Mouse (Mus musculus): ENCODE measurements around the gene Afap1.

DNA sequence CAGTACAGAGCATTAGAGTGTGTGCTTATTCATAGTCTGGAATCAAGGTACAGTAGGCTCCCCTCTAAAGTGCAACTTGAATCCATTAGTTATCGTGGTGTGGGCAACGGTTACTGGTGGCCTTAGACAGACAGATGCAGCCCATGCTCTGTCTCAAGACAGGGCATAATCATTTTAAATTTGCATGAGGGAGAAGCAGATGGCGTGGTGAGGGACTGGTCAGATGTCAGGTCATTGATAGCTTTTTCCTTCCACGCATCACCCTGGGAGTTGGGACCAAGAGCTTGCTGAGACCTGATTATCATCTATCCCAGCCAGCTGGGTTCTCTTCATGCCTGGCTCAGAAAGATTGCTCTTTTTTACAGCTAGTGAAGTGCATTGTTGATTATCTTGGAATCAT is 27.0 kb downstream of the Afap1 start:
- TF ChIP-seq CTCF (IDR thresholded peaks at IDR 0.05; ENCODE audit: low read depth, low read length) (no peak), GATA1 (IDR thresholded peaks at IDR 0.05; ENCODE audit: borderline replicate concordance, low read length) (no peak), TAL1 (conservative IDR thresholded peaks at IDR 0.05; ENCODE audit: low read depth, low read length) (no peak), POLR2AphosphoS5 (IDR thresholded peaks at IDR 0.05; ENCODE audit: insufficient replicate concordance, low read depth, low read length) (no peak), GATA2 (IDR thresholded peaks at IDR 0.05; ENCODE audit: borderline replicate concordance, low read depth, low read length) (no peak)
